In the genomic region with DNA sequence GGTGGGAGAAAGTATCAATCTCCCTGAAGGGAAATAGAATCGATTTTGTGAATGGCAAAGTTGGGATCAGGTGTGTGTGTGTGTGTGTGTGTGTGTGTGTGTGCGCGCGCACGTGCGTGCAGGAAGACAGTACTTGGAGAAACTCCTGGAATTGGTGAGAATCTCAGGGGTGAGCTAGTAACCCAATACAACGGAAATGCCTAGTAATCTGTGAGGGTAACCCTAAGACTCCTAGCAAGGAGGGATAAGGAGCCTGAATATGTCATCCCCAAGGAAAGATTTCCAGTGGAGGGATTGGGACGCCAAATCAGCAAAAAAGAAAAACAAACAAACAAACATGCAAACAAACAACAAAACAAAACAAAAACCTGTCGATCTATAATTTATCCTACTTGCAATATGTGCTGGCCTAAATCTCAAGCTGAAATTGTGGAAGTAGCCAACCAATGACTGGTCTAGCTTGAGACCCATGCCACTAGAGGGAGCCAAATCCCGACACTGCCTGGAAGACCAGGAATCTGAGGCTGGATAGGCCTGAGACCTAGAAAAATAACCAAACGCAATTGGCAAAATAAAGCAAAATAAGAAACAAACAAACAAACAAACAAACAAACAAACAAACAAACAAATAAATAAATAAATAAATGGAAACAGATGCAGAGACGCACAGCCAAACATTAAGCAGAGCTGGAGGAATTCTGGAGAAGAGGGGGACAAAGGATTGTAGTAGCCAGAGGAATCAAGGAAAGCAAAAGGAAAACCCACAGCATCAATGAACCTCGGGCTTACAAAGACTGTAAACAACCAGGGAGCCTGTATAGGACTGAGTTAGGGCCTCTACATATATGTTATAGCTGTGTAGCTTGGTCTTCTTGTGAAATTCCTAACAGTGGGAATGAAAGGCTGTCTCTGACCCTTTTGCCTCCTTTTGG, we compare ENCODE assay signal across 8 mouse cellular contexts.
DNase-seq lines count a peak whose midpoint lies in the region; ATAC-seq and TF ChIP-seq lines count a peak whose summit lies in the region.

No protein-coding gene starts in this region.

- H3K9ac ChIP-seq in forebrain, embryonic 13.5 days: no peak overlapping the region
- no peak overlapping the region for H3K9ac ChIP-seq in midbrain, embryonic 14.5 days (replicated peaks; ENCODE audit: low read length)
- H3K9ac ChIP-seq in stomach, postnatal 0 days (ENCODE audit: low read length): no peak overlapping the region

- no peaks in the 10 kb centered on the region for H3K9me3 ChIP-seq in forebrain, embryonic 13.5 days (replicated peaks)
- H3K9me3 ChIP-seq in midbrain, embryonic 14.5 days (ENCODE audit: control insufficient read depth, low read length): no peaks in the 10 kb centered on the region
- no peaks in the 10 kb centered on the region for H3K9me3 ChIP-seq in stomach, postnatal 0 days (ENCODE audit: control insufficient read depth, low read length)

- no peaks in the 10 kb centered on the region for H3K36me3 ChIP-seq in forebrain, embryonic 13.5 days (ENCODE audit: poor library complexity, severe bottlenecking)
- H3K36me3 ChIP-seq in midbrain, embryonic 14.5 days (ENCODE audit: control insufficient read depth, insufficient read depth, low read length): no peaks in the 10 kb centered on the region
- H3K36me3 ChIP-seq in stomach, postnatal 0 days (ENCODE audit: control insufficient read depth, insufficient read depth, low read length): no peaks in the 10 kb centered on the region

- no peaks in the 10 kb centered on the region for H3K27me3 ChIP-seq in forebrain, embryonic 13.5 days
- no peaks in the 10 kb centered on the region for H3K27me3 ChIP-seq in midbrain, embryonic 14.5 days (ENCODE audit: control insufficient read depth, insufficient read depth, low read length)
- H3K27me3 ChIP-seq in stomach, postnatal 0 days (ENCODE audit: control insufficient read depth, insufficient read depth, low read length): no peaks in the 10 kb centered on the region

- H3K4me2 ChIP-seq in forebrain, embryonic 13.5 days: no peak overlapping the region
- no peak overlapping the region for H3K4me2 ChIP-seq in midbrain, embryonic 14.5 days (ENCODE audit: low read length)
- H3K4me2 ChIP-seq in stomach, postnatal 0 days (replicated peaks; ENCODE audit: low read depth): no peak overlapping the region

- peak; percentile 91 for TF ChIP-seq CTCF in stomach, postnatal 0 days (IDR thresholded peaks at IDR 0.05; ENCODE audit: low read depth)

- no peak overlapping the region for H3K4me3 ChIP-seq in forebrain, embryonic 13.5 days
- no peak overlapping the region for H3K4me3 ChIP-seq in midbrain, embryonic 14.5 days (replicated peaks; ENCODE audit: low read depth, low read length)
- H3K4me3 ChIP-seq in stomach, postnatal 0 days (ENCODE audit: low read depth, low read length): no peak overlapping the region

- peak; percentile 96 for ATAC-seq in forebrain, embryonic 13.5 days
- ATAC-seq in midbrain, embryonic 14.5 days (ENCODE audit: low FRiP score, low TSS enrichment): peak; percentile 84; the same call in 1 of the 2 replicates
- ATAC-seq in stomach, postnatal 0 days (ENCODE audit: low FRiP score, low TSS enrichment): peak; percentile 71; the same call in 1 of the 2 replicates

- no peaks in the 10 kb centered on the region for H3K4me1 ChIP-seq in forebrain, embryonic 13.5 days
- H3K4me1 ChIP-seq in midbrain, embryonic 14.5 days (ENCODE audit: control insufficient read depth, insufficient read depth, low read length): no peaks in the 10 kb centered on the region
- H3K4me1 ChIP-seq in stomach, postnatal 0 days (replicated peaks; ENCODE audit: control insufficient read depth, insufficient read depth): no peaks in the 10 kb centered on the region

- H3K27ac ChIP-seq in forebrain, embryonic 13.5 days: no peak overlapping the region
- H3K27ac ChIP-seq in midbrain, embryonic 14.5 days (replicated peaks; ENCODE audit: low read depth, low read length): no peak overlapping the region
- no peak overlapping the region for H3K27ac ChIP-seq in stomach, postnatal 0 days (replicated peaks)

- WGBS in forebrain, embryonic 13.5 days: 63% methylated on average over 13 of the region's 13 CpGs
- 65% methylated on average over 13 of the region's 13 CpGs for WGBS in midbrain, embryonic 14.5 days
- 66% methylated on average over 13 of the region's 13 CpGs for WGBS in stomach, postnatal 0 days

- TF ChIP-seq EP300 in stomach, postnatal 0 days (optimal IDR thresholded peaks at IDR 0.05): no peak

- intact Hi-C loops in heart, postnatal 25 days (cut with DNase I): loop anchor here (2.0 to 10.0 kb wide), 2 partner anchors 247 to 297 kb away; no protein-coding TSS in a partner anchor
- intact Hi-C loops in left cerebral cortex, postnatal 25 days (cut with DNase I): loop anchor here (2.0 kb wide), 1 partner anchor 247 kb away; no protein-coding TSS in a partner anchor

- DNase-seq in heart, adult 8-10 months (ENCODE audit: low spot score): peak; percentile 34
- DNase-seq in heart, postnatal 25 days (ENCODE audit: low spot score): no peak
- peak; percentile 9 for DNase-seq in c-Kit-positive CD71-positive TER-119-negative erythroid progenitor cells, embryonic 14.5 days (ENCODE audit: low read depth)
- DNase-seq in kidney, adult 11 months: peak; percentile 29
- peak; percentile 35 to 61 for DNase-seq in left cerebral cortex, postnatal 25 days (ENCODE audit: low spot score in 2 of 2)
- peak; percentile 89 for DNase-seq in midbrain, embryonic 14.5 days
- DNase-seq in stomach, postnatal 0 days (ENCODE audit: low spot score): peak; percentile 70
